Mouse (Mus musculus): Measurements from ENCODE around the gene Pla2r1.

The Pla2r1 gene

DNA sequence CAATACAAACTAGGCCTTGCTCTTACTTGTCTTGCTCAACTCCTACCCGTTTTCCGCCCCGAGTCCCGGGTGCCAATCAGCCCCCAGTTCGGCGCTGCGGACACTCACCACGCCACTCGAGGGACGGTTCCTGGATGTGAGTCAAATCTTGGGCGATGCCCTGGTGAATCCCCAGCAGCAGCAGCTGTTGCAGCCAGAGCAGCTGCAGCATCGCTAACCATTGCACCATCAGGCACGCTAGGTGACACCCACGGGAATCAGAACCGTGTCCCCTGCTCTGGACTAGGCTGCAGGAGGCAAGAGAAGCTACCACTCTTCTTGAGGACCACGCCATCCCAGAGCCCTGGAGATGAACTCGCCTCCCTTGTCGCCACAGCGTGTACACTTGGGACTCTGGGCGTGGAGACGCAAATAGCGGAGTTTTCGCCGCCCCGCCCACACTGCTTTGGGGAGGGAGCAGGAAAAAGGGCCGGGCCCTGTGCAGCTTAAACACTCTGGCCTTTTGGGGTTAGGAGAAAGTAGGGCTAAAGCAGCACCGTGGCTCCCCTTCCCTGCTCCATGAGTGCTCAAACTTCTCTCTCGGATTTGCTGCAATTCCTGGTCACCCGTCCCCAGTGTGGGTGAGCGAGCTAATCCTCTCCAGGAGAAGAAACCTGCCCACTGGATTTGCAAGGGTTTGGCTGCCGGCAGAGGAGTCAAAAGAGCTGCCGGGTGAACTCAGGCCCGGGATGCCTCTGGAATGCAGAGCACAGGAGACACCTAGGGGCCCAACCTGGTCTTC lies at the start of gene Pla2r1:
TSS of gene Pla2r1 (minus strand) at position 407 of the 781 bp plus-strand sequence.
- DNase-seq (ENCODE audit: low read depth in 1 of 2, low spot score in 2 of 2): no peak

DNA sequence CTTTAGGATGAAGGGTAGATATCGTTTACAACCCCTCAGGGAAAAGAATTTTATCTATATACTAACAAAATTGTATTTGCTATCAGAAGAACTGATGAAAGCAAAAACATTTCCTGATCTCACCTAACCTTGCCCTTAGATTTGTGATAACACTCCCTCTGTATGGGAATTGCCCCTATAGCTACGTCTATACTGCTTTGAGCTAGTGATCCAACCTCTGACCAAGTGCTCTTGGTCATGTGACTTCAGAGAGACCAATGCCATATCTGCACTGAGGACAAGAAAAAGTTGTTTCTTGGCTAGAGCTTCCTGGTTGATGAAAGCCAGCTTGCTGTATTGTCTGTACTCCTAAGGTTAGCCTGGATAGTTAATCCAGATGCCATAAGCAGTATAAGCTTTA lies 48.2 kb upstream of the Pla2r1 start:
- DNase-seq (ENCODE audit: low read depth in 1 of 2, low spot score in 2 of 2): no peak

DNA sequence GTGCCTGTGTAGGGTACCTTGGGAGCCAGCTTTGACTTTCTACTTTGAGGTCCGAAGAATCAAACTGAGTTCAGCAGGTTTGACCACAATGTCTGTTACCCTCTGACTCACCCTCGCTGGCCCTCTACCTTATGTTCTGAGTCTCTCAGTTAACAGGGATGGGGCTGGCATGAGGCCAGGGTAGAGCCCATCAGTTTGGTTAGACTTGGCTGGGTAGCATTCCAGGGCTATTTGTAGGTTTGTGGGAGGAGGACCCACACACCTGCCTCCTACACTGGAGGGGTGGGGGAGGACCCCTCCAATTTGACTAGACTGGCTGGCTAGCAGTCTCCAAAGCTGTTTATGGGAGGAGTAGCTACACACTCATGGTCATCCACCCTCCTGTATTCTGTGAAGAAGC lies 47.8 kb upstream of the Pla2r1 start:
- DNase-seq (ENCODE audit: low read depth in 1 of 2, low spot score in 2 of 2): no peak

DNA sequence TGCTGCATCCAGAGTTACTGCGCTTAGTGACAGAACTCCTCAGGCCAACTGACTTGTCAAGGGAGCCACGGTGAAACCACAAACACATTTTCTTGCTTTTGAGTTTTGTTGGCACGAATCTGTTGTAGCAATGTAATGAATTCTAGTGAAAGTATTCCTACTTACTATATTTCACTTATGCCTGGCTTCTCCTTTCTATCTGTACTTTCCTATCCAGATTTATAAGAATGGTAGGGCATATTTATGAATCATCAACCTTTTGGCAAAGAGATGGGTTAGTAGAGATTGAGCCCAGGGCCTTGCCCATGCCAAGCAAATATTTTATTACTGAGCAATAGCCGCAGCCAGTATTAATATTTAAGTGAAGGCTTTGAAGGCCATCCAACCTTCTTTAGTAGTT lies 30.3 kb upstream of the Pla2r1 start:
- DNase-seq (ENCODE audit: low read depth in 1 of 2, low spot score in 2 of 2): no peak

DNA sequence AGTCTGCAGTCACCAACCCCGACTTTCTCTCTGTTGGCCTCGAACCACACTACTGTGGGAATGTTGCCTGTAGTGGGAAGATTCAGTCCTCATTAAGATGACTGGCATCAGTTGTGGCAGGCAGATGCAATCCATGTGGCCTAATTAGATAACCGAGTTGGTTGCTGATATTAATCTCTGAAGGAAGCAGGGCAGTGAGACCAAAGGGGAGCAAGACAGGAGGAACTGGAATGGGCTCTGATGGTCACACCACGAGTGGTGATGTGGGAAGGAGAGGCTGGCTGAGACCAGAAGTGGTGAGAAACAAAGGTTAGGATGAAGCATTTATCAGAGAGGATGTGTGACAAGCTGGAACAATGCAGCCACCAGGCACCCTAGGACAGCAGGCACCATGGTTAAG lies 1.5 kb upstream of the Pla2r1 start:
- DNase-seq (ENCODE audit: low read depth in 1 of 2, low spot score in 2 of 2): no peak

DNA sequence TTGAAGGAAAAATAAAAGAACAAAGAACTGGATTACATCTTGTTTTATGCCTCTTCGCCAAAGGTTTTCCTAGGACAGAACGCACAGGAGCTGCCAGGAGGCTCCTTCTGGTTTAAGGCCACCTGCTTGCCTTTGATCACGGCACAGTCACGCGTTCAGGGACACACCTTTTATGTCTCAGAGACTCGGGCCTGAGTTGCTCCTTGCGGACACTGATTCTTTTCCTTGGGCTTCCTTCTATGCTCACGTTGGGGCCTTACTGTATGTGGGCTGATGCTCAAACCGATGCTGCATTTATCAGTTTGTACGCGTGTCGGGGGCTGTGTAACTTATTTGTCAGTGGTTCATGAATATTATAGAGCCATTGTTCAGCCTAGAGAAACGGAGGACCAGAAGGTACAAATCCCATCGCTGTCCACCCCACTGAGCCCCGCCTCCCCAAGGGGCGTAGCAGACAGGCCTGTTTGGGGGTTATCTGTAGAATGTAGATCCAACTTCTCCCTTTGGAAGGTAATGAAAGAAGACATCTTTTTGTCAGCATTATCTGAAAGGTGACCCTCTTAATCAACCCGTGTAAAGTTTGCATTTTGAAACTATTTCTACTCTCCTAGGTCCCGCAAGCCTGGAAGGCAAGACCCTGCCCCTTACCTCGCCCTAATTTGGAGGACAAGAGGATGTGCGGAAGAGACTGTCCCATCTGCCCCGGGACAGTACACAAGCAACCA lies 769 bp downstream of the Pla2r1 start:
- no peak for DNase-seq (ENCODE audit: low read depth in 1 of 2, low spot score in 2 of 2)

DNA sequence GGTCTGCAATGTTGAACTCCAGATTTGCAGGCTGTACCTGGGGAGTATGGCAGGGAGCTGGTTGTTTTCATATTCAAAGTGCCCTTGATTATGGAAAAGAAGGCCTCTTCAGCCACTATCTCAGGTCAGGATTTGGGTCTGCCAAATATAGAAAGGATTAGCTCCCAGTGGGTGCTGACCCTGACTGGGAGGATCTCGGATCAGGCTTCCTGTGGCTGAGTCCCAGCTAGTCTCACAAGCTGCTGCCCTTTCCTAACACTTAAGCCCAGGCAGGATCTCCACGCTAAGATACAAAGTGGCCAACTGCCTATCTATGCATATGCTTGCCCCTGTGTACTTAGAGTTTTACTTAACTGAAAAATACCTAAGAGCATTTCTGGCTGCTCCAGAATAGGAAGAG lies 1.4 kb downstream of the Pla2r1 start:
- DNase-seq (ENCODE audit: low read depth in 1 of 2, low spot score in 2 of 2): no peak

DNA sequence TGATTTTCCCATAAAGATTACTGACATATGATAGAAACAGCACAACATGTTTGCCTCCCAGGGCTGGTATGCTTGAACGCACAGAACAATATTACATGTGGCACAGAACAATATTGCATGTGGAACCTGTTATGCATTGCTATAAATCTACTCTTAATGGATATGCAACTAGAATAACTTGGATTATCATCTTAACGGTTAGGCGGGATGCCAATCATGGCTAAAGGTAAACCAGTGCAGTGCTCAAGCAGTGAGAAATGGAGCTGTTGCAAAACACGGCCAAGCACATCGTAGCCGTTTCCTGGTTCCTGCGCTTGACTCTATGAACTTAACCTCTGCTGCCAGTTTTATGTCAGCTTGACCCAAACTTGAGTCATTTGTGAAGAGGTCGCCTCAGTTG lies 2.6 kb downstream of the Pla2r1 start:
- no peak for DNase-seq (ENCODE audit: low read depth in 1 of 2, low spot score in 2 of 2)

DNA sequence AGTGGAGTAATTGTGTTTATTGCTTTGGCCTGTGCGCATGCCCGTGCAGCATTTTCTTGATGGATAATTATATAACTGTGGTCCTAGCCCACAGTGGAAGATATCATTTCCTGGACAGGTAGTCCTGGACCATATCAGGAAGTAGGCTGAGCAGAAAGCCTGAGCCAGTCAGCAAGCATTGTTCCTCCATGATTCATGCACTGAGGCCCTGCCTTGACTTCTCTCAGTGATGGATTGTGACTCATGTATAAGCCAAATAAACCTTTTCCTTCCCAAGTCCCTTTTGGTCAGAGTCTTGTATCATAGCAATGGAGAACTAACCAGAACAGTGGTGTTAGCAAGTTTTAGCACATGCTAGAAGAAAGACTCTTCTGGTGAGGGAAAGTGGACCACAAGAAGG lies 3.3 kb downstream of the Pla2r1 start:
- DNase-seq (ENCODE audit: low read depth in 1 of 2, low spot score in 2 of 2): no peak

DNA sequence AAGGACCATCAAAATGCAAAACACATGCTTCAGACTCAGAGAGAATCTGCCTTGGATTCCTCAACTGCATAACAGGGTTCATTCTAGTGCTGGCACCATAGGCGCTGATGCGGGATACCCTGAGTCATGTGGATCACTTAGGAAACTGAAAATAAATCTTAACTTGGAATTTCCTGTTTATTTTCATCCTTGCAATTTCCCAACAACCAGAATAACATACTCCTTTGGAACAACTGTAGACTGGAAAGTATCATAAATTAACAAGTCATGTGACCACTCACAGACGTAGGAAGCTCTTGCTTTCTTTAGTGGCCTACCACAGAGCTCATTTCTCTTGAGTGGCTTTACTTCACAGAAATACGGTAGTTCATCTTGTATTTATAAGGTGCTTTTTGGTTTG lies 7.0 kb downstream of the Pla2r1 start:
- DNase-seq (ENCODE audit: low read depth in 1 of 2, low spot score in 2 of 2): no peak

DNA sequence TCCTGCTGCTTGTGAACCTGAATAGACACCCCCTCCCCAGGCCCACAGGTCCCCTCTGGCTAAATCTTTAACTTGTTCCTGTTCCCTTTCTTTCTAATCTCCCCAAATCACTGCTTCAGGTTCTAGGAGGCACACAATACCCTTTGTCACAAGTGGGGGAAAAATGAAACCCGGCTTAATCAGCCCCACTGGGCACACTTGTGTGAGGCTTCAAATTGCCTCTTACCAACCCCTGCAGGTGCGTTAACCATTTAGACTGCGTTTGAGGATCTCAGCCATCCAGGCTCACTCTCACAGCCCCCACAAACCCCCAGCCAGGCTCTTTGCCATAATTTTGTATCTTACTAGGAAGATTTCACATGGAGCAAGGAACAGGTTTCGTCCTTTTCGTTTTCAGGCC lies 9.1 kb downstream of the Pla2r1 start:
- DNase-seq (ENCODE audit: low read depth in 1 of 2, low spot score in 2 of 2): no peak

DNA sequence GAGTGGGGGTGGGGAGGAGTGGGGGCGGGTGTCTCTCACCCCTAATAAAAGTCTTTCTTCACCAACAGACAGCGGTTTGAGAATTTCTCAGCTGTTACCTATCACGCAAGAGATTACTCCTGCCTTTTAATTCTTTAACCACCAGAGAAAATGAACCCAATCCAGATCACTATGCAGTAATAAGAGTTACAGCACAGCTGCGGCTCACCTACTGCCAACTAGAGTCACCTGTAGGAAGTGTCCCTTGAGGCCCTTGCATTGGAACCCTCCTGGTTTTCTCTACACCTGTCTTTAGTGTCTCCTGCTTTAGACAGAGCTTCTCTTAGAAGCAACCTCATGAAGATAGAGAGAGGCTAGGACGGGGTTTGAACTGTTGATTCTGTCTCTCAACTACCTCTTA lies 11.4 kb downstream of the Pla2r1 start:
- DNase-seq (ENCODE audit: low read depth in 1 of 2, low spot score in 2 of 2): no peak

DNA sequence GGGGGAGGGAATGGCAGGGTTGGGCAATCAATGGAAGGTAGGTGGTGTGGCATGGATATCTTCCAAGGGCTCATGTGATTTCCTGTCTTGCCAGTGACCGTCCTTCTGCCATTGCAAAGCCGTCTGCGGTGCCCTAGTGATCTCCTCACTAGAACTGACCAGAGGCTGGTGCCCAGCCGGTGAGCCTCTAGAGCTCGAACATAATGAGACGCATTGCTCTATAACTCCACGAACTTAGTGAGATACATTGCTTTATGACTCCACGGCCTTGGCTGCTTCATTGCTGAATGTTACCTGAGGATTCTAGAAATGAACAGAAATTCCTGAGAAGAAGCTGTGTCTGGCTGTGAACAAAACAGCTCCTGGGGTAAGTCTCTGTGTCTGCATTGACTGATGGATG lies 12.8 kb downstream of the Pla2r1 start:
- no peak for DNase-seq (ENCODE audit: low read depth in 1 of 2, low spot score in 2 of 2)

DNA sequence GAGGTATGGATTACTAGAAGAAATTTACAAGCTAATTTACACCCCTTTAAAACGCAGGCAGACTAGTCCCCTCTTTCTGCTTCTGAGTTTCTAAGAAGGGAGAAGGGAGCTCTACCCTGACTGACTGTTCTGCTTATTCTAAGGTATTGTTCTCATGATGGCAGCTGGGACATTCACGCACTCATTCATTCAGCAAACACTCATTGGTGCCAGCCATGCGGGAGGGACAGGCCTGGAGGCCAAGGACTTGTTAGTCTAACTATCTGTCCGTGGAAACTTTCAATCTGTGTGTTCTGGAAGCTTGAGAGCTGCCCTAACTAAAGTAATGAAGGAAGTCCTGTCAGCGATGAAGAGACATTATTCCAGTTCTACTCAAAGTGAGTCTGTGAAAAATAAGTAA lies 14.4 kb downstream of the Pla2r1 start:
- no peak for DNase-seq (ENCODE audit: low read depth in 1 of 2, low spot score in 2 of 2)

DNA sequence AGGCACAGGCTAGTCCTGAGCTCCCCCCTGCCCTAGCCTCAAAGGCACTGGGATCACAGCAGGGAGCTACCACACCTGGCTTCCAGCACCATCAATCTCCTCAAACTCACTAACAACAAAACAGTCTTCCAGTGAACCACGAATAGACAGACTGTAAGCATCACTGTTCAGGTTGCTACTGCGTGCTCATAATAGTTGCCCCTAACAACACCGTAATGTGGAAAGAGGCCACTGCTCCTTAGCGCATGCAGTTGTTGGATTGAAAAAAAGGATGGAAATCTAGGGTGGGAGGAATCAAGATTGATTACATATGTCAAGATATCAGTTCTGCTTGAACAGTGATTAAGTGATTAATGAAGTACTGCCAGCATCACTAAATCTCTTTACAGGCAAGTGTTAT lies 14.8 kb downstream of the Pla2r1 start:
- DNase-seq (ENCODE audit: low read depth in 1 of 2, low spot score in 2 of 2): no peak

DNA sequence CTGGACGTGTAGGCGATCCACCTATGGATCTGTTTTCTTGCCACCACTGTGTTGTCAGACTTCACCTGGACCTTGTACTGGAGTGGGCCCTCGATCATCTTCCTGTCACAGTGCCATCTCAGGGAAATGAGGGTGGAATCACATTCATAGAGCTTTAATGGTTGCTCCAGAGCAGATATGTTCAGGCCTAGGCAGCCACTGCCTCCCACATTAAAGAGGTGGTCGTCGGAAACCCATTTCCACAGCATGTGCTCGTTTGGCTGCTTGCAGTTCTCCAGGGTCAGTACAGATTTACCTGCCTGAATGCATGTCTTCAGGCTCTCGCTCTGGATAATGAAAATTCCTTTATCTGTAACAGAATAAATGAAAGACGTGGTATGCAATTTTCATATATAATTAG lies 18.4 kb downstream of the Pla2r1 start:
- no peak for DNase-seq (ENCODE audit: low read depth in 1 of 2, low spot score in 2 of 2)

DNA sequence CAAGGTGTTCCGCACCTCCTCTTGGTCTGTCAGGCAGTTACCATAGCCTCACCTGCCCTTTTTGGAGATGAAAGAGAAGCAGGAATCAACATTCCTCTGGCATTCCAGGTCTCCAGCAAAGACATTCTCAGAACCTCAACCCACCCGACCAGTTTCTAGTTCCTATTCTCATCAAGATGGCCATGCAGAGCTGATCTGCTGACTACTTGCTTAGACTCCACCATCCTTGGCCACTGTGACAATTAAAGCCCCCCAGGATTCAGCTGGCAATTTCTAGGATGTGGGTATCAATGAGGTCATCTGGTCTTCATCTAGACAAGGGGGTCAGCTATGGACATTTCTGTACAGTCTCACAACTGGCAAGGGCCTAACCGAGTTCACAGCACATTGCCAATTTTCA lies 20.1 kb downstream of the Pla2r1 start:
- no peak for DNase-seq (ENCODE audit: low read depth in 1 of 2, low spot score in 2 of 2)

DNA sequence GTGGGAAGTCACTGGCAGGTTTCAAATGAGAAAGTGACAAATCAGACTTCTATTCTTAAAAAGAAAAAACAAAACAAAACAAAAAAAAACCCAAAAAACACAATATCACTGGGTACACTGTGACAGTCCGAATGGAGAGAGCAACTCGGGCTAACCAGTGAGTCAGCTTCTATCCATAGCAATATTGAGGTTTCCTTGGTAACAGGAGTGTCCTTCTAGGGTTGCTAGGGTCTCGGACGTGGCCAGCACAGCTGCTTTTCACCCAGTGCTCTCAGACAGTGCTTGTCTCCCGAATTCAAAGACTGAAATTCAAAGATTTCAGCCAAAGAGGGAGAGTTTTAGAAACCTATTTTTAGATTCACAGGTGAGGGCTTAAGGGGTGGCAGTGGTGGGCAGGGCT lies 20.6 kb downstream of the Pla2r1 start:
- DNase-seq (ENCODE audit: low read depth in 1 of 2, low spot score in 2 of 2): no peak

DNA sequence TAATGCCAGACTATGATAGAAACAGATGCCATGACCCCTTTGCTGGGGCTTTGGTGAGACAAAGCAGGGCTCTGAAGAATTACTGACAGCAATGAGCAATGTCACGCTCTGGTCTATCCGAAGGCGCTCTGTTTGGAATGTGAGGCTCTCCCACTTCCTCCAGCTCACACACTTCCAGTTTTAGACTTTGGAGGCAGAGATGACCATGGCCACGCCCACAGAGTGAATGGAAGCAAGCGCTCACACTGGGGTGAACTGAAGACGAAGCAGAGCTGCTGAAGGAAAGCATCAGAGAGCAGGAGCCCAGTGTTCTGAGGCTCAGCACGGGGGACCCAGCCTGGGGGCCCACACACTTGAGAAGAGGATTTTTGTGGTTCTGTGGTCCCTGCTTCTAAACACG lies 37.3 kb downstream of the Pla2r1 start:
- no peak for DNase-seq (ENCODE audit: low read depth in 1 of 2, low spot score in 2 of 2)

DNA sequence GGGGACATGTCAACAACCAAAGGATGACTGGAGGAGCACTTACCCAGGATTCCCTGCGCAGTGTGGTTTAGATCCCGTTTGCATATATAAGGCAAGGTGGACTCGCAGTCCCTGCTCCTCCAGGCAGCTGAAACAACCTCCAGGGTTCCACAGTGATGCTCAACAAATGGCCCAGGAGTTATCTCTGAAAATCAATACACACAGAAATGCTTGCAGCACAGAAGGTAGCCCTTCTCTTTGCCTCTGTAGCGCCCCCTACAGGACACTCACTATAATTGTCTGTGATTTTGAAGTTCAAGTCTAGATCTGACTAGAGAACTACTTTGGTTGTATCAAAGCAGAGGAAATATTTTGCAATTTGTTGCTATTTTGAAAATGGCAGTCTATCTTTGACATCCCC lies 38.2 kb downstream of the Pla2r1 start:
- DNase-seq (ENCODE audit: low read depth in 1 of 2, low spot score in 2 of 2): no peak

DNA sequence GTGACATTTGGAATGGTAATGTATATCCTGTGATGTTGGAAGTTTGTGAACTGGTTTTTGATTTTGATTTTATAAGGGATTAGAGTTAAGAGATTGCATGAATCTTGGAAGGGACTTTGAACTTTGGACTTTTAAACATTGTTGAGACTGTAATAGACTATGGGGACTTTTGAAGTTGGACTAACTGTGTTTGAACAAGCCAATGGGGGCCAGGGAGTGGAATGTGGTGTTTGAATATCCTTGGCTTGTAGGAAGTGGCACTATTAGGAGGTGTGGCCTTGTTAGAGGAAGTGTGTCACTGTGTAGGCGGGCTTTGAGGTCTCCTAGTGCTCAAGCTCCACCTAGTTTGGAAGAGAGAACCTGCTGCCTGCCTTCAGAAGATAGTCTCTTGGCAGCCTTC lies 42.4 kb downstream of the Pla2r1 start:
- DNase-seq (ENCODE audit: low read depth in 1 of 2, low spot score in 2 of 2): no peak

DNA sequence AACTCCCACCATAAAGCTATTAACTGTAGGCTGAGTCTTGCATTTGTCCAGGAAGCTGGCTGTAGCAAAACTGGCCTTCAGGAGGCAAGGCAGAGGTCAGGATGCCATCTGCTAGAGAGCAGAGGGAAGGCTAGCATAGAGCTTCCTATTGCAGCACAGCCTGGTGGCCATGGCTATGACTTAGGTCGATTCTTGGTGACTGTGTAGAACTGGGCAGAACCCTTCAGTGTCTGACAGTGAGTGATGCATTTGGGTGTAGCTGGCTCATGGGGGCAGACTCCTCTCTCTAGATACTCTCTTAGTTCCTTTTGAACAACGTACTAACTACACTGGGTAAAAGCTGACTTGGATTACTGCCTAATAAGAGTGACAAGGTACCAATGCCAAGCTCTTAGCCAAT lies 48.0 kb downstream of the Pla2r1 start:
- DNase-seq (ENCODE audit: low read depth in 1 of 2, low spot score in 2 of 2): no peak

DNA sequence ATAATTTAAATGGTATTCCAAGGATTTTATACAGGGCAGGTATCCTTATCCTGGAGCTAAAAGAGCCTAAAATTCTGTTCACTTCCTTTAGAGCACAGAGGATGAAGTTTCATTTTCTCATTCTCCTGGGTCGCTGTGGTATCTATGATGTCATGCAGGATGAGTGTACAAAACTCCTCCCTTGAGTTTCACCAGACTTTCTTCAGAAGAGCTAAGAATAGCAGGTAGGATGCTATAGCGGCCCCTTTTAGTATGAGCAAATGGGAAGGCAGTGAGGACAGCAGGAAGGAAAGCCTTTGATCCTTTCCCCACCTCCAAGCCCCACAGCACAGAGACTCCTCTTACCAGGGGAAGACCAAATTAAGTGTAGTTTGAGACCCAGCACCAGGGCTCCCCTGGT lies 48.4 kb downstream of the Pla2r1 start:
- DNase-seq (ENCODE audit: low read depth in 1 of 2, low spot score in 2 of 2): no peak
